Mouse (Mus musculus) embryonic fibroblast, embryonic 13.5 days (primary cell): ENCODE data around the gene Cdh13.

ENCODE experiments used
- CTCF ChIP-seq: IDR thresholded peaks from 2 replicates; pipeline ENCODE4 v1.5.1; 2011; ENCODE audit warnings: mild to moderate bottlenecking, control low read depth, low read length, moderate library complexity, borderline replicate concordance; ENCODE audit not compliant: insufficient read depth
- POLR2A ChIP-seq: IDR thresholded peaks from 2 replicates; pipeline ENCODE4 v1.6.1; 2011; ENCODE audit warnings: low read depth, mild to moderate bottlenecking, control low read depth, low read length, moderate library complexity

DNA sequence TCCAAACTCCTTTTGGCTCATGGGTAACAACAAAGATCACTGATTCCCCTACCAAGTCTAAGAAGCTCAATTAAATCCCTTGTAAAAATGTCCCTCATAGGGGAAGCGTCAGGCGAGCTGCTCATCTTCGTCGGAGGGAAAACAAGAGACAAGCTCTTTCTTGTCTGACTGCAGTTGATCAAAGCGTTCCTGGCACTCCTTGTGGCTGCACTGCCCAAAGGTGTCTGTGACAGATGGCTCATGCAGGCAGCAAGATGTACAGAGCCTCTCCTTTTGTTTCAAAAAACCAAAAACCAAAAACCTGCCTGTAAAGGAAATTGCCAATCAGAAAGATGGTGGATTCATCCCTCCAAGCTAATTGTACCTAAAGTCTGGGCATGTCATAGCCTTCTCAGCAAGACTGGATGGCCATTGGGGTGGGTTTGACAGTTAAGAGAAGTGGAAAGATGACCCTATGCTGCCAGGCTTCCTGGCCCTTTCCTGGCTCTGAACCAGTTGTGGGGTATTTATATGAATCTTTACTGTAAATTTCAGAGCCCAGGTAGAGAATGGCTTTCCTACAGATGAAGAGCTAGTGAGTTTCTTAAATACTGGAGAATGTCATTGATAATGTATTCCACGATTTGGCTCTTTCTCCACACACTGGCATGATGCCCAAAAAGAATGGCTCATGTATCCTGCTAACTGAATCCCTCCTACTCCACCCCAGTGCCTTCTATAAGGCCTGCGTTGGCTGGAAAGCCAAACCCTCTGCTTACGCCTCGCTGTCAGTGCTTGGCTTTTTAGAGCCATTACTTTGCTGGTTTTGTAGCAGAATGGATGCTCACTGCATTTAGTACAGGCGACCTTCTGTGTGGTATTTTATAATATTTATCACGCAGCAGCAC, 596.6 kb downstream of the Cdh13 start:
- TF ChIP-seq POLR2A (no peak), CTCF (no peak)
